In the genomic region with DNA sequence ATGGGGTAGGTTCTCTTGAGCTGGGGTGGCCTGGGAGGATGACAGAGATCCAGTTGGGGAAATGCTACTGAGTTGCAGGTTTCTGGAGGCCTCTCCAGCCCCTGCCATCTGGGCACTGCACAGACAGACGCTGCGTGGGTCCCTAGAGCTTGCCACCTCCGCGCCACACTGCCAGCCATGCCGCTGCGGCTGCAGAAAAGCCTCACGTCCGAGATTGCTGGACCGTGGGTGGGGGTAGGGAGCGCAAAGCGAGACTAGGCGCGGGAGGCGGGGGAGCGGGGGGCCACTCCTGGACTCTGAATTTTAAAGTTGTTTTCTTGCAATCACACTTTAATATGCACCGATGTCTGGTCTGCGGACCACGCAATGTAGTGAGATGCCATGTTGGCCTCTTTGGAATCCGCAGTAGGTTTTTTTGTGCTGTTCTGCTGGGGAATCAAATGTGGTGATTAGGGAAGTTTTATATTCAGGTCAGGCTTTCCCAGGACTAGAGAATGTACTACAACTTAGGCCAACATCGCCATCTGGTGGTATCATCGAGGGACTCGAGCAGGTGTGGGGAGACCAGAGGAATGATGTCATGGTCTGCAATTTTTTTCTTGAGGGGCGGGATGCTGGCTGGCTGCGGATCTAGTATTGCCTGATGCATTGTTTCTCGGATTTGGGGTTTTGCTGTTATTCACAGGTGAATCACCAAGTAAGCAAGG, we compare ENCODE assay signal across 8 mouse cellular contexts. TPM values are rescaled to one million over a fixed set of nuclear protein-coding genes. Genes with fewer than 3 reads are reported as not detected.
A peak's percentile ranks its signal among the peaks of the same experiment; 100 is the strongest.
DNase-seq lines count a peak whose midpoint lies in the region; ATAC-seq and TF ChIP-seq lines count a peak whose summit lies in the region.

No protein-coding gene starts in this region.

- 2% methylated on average over 25 of the region's 25 CpGs for WGBS in embryonic facial prominence, embryonic 11.5 days
- WGBS in heart, adult 2 months: 4% methylated on average over 25 of the region's 25 CpGs
- WGBS in kidney, adult 2 months: 3% methylated on average over 25 of the region's 25 CpGs
- WGBS in limb, embryonic 11.5 days: 2% methylated on average over 25 of the region's 25 CpGs
- WGBS in midbrain, embryonic 13.5 days: 2% methylated on average over 25 of the region's 25 CpGs
- WGBS in small intestine, adult 2 months: 6% methylated on average over 25 of the region's 25 CpGs

- H3K36me3 ChIP-seq in embryonic facial prominence, embryonic 11.5 days (replicated peaks; ENCODE audit: control insufficient read depth, insufficient read depth, low read depth, low read length): no peaks in the 10 kb centered on the region
- no peaks in the 10 kb centered on the region for H3K36me3 ChIP-seq in heart, adult 2 months (ENCODE audit: control insufficient read depth, insufficient read depth, low read length)
- no peaks in the 10 kb centered on the region for H3K36me3 ChIP-seq in kidney, adult 2 months (ENCODE audit: control insufficient read depth, insufficient read depth, low read length)
- no peaks in the 10 kb centered on the region for H3K36me3 ChIP-seq in limb, embryonic 11.5 days (ENCODE audit: control insufficient read depth, insufficient read depth, low read length)
- H3K36me3 ChIP-seq in midbrain, embryonic 13.5 days: no peaks in the 10 kb centered on the region
- H3K36me3 ChIP-seq in small intestine, adult 2 months (ENCODE audit: control insufficient read depth, insufficient read depth, low read length): no peaks in the 10 kb centered on the region

- no peaks in the 10 kb centered on the region for H3K79me2 ChIP-seq in heart, adult 2 months (replicated peaks; ENCODE audit: control insufficient read depth, insufficient read depth, low read length)

- peak; percentile 87 for TF ChIP-seq CTCF in heart, adult 2 months (IDR thresholded peaks at IDR 0.05)
- TF ChIP-seq CTCF in kidney, adult 2 months (conservative IDR thresholded peaks at IDR 0.05; ENCODE audit: insufficient read depth, insufficient read length, low read depth, low read length): peak; percentile 89
- peak; percentile 65; the same call in 1 of the 2 replicates for TF ChIP-seq CTCF in small intestine, adult 2 months (IDR thresholded peaks at IDR 0.05; ENCODE audit: extremely low read depth, insufficient read length, insufficient replicate concordance, low read depth, low read length)

- peak overlapping the region; percentile 72 for H3K4me2 ChIP-seq in embryonic facial prominence, embryonic 11.5 days (ENCODE audit: low read depth, low read length)
- H3K4me2 ChIP-seq in limb, embryonic 11.5 days (ENCODE audit: low read depth, severe bottlenecking): peak overlapping the region; percentile 67
- peak overlapping the region; percentile 66 for H3K4me2 ChIP-seq in midbrain, embryonic 13.5 days (replicated peaks)

- no peaks in the 10 kb centered on the region for H3K4me1 ChIP-seq in embryonic facial prominence, embryonic 11.5 days (ENCODE audit: control insufficient read depth, insufficient read depth, low read length)
- H3K4me1 ChIP-seq in heart, adult 2 months (ENCODE audit: control insufficient read depth, insufficient read depth, low read length): no peaks in the 10 kb centered on the region
- no peaks in the 10 kb centered on the region for H3K4me1 ChIP-seq in kidney, adult 2 months (ENCODE audit: control insufficient read depth, insufficient read depth, low read length)
- H3K4me1 ChIP-seq in limb, embryonic 11.5 days (ENCODE audit: control insufficient read depth, insufficient read depth, low read length): peaks cover 3% of the 10 kb centered on the region
- H3K4me1 ChIP-seq in midbrain, embryonic 13.5 days (replicated peaks): peaks cover 25% of the 10 kb centered on the region
- peaks cover 4% of the 10 kb centered on the region; the same call in 1 of the 2 replicates for H3K4me1 ChIP-seq in small intestine, adult 2 months (ENCODE audit: control insufficient read depth, insufficient read depth, insufficient read length, low read length)

- TF ChIP-seq POLR2A in heart, adult 2 months (IDR thresholded peaks at IDR 0.05; ENCODE audit: insufficient read depth, low read depth, low read length): no peak
- no peak for TF ChIP-seq POLR2A in kidney, adult 2 months (IDR thresholded peaks at IDR 0.05; ENCODE audit: low read depth, low read length)
- TF ChIP-seq POLR2A in small intestine, adult 2 months (IDR thresholded peaks at IDR 0.05; ENCODE audit: low read depth, low read length): no peak

- ATAC-seq in embryonic facial prominence, embryonic 11.5 days (replicated peaks; ENCODE audit: insufficient number of reproducible peaks, low FRiP score, low TSS enrichment, low read depth): peak; percentile 96
- peak; percentile 97 for ATAC-seq in limb, embryonic 11.5 days (ENCODE audit: insufficient number of reproducible peaks, low FRiP score, low TSS enrichment, low read depth)
- peak; percentile 95 for ATAC-seq in midbrain, embryonic 13.5 days
- no peak for ATAC-seq in erythroid progenitor cell, adult 5-6 weeks (replicated peaks; ENCODE audit: low FRiP score, poor library complexity, severe bottlenecking)

- peak overlapping the region; percentile 25 for H3K4me3 ChIP-seq in embryonic facial prominence, embryonic 11.5 days (ENCODE audit: low read depth, low read length)
- peak overlapping the region; percentile 32; the same call in 1 of the 2 replicates for H3K4me3 ChIP-seq in heart, adult 2 months
- H3K4me3 ChIP-seq in kidney, adult 2 months (ENCODE audit: insufficient read depth, low read depth, low read length): no peak overlapping the region
- peak overlapping the region; percentile 27 for H3K4me3 ChIP-seq in limb, embryonic 11.5 days (ENCODE audit: low read depth, low read length)
- peak overlapping the region; percentile 36 for H3K4me3 ChIP-seq in midbrain, embryonic 13.5 days (replicated peaks)
- peak overlapping the region; percentile 25 for H3K4me3 ChIP-seq in small intestine, adult 2 months (ENCODE audit: low read depth, low read length)

- intact Hi-C loops in heart, adult 2 months (cut with DNase I): loop anchor here (1.0 to 10.0 kb wide), 6 partner anchors 525 to 1293 kb away; no protein-coding TSS in a partner anchor

- DNase-seq in adrenal gland, postnatal 14 days: peak; percentile 94
- DNase-seq in embryonic facial prominence, embryonic 11.5 days (ENCODE audit: low spot score): peak; percentile 96
- DNase-seq in heart, adult 2 months: peak; percentile 80 to 84
- peak; percentile 92 for DNase-seq in kidney, adult 2 months
- peak; percentile 96 for DNase-seq in limb, embryonic 11.5 days (ENCODE audit: low spot score)

- no peak overlapping the region for H3K27ac ChIP-seq in embryonic facial prominence, embryonic 11.5 days (replicated peaks; ENCODE audit: low read depth, low read length)
- H3K27ac ChIP-seq in heart, adult 2 months: no peak overlapping the region
- H3K27ac ChIP-seq in kidney, adult 2 months (ENCODE audit: insufficient read depth, low read depth, low read length): no peak overlapping the region
- H3K27ac ChIP-seq in limb, embryonic 11.5 days (replicated peaks; ENCODE audit: low read depth, low read length): no peak overlapping the region
- peak overlapping the region; percentile 93 for H3K27ac ChIP-seq in midbrain, embryonic 13.5 days
- no peak overlapping the region for H3K27ac ChIP-seq in small intestine, adult 2 months (ENCODE audit: insufficient read depth, low read depth, low read length)

- 0 out of 2 replicates have a peak, but pooled peaks cover 2% of the 10 kb centered on the region for H3K27me3 ChIP-seq in embryonic facial prominence, embryonic 11.5 days (ENCODE audit: control insufficient read depth, insufficient read depth, low read length)
- H3K27me3 ChIP-seq in heart, adult 2 months (ENCODE audit: control insufficient read depth, insufficient read depth, low read length): 0 out of 2 replicates have a peak, but pooled peaks cover 2% of the 10 kb centered on the region
- no peaks in the 10 kb centered on the region for H3K27me3 ChIP-seq in kidney, adult 2 months (replicated peaks; ENCODE audit: control insufficient read depth, insufficient read depth, low read length)
- no peaks in the 10 kb centered on the region for H3K27me3 ChIP-seq in limb, embryonic 11.5 days (ENCODE audit: control insufficient read depth, insufficient read depth, low read length)
- peaks cover 3% of the 10 kb centered on the region; the same call in 1 of the 2 replicates for H3K27me3 ChIP-seq in midbrain, embryonic 13.5 days
- no peaks in the 10 kb centered on the region for H3K27me3 ChIP-seq in small intestine, adult 2 months (ENCODE audit: control insufficient read depth, insufficient read depth, low read length)

- TF ChIP-seq EP300 in heart, adult 2 months (IDR thresholded peaks at IDR 0.05; ENCODE audit: insufficient read depth, low read depth, low read length): peak; percentile 80; the same call in 1 of the 2 replicates

- H3K9ac ChIP-seq in embryonic facial prominence, embryonic 11.5 days (replicated peaks; ENCODE audit: low read length): peak overlapping the region; percentile 58
- peak overlapping the region; percentile 46; the same call in 1 of the 2 replicates for H3K9ac ChIP-seq in heart, adult 2 months (ENCODE audit: low read depth, low read length)
- peak overlapping the region; percentile 43 for H3K9ac ChIP-seq in limb, embryonic 11.5 days (ENCODE audit: low read length)
- peak overlapping the region; percentile 67 for H3K9ac ChIP-seq in midbrain, embryonic 13.5 days (replicated peaks)

- no peaks in the 10 kb centered on the region for H3K9me3 ChIP-seq in embryonic facial prominence, embryonic 11.5 days (replicated peaks; ENCODE audit: control insufficient read depth, low read length)
- no peaks in the 10 kb centered on the region for H3K9me3 ChIP-seq in limb, embryonic 11.5 days (ENCODE audit: control insufficient read depth, low read length)
- H3K9me3 ChIP-seq in midbrain, embryonic 13.5 days: no peaks in the 10 kb centered on the region

RNA-seq across cellular contexts. Expression of a gene that starts 32.6 kb away (rescaled TPM):
- 3.0 and 8.8 TPM in 2 replicates for total RNA-seq in adrenal gland, postnatal 14 days (2021)
- polyA plus RNA-seq in embryonic facial prominence, embryonic 11.5 days (2014; fragmentation: Nextera tagmentation; extraction: Ambion mirVana): 4.9 and 5.5 TPM in 2 replicates
- 1 to 10 TPM; 2.1 to 2.5 TPM for total RNA-seq in heart, adult 2 months (2021)
- polyA plus RNA-seq in heart, adult 2 months (2012; rRNA removed): 4.0 and 4.5 TPM in 2 replicates
- polyA plus RNA-seq in kidney, adult 2 months (2012; rRNA removed): 3.9 and 8.4 TPM in 2 replicates
- 2.4 and 3.1 TPM in 2 replicates for polyA plus RNA-seq in limb, embryonic 11.5 days (2014; fragmentation: Nextera tagmentation; extraction: Ambion mirVana)
- 6.9 and 7.0 TPM in 2 replicates for polyA plus RNA-seq in midbrain, embryonic 13.5 days (2015; fragmentation: Nextera tagmentation; extraction: Ambion mirVana)
- 1.8 and 2.3 TPM in 2 replicates for polyA plus RNA-seq in small intestine, adult 2 months (2012; rRNA removed)
- 39.4 and 51.2 TPM in 2 replicates for total RNA-seq in erythroid progenitor cell, adult 5-6 weeks (2015; ENCODE audit: low replicate concordance)
- 9.9 and 19.3 TPM in 2 replicates for total RNA-seq in erythroid progenitor cell, adult 5-6 weeks (2017; ENCODE audit: low replicate concordance)
